Mouse (Mus musculus) bone marrow, adult 2 months (tissue): Measurements from ENCODE around the gene Adcy10.

Source experiments
- CTCF ChIP-seq: fragments of 200-500 bp; IDR thresholded peaks from 2 replicates; pipeline ENCODE4 v1.5.1; 2011; ENCODE audit warnings: low read length, control low read depth; ENCODE audit not compliant: control insufficient read depth, insufficient read depth
- POLR2A ChIP-seq: fragments of 200-500 bp; IDR thresholded peaks from 2 replicates; pipeline ENCODE4 v1.6.1; 2011; ENCODE audit warnings: low read depth, mild to moderate bottlenecking, control low read depth, low read length, borderline replicate concordance; ENCODE audit not compliant: control insufficient read depth

- no peak for TF ChIP-seq CTCF
- TF ChIP-seq POLR2A, result no peak
Observed at GRCm38 (mm10) chr1:165486108-165486507, 1.1 kb downstream of the Adcy10 start.
